Mouse (Mus musculus) neural tube, embryonic 12.5 days (tissue): ENCODE data around the gene Tspan18. TPM values are rescaled to one million over a fixed set of nuclear protein-coding genes. Genes with fewer than 3 reads are reported as not detected.

ENCODE experiments used
- ATAC-seq: fragments of 200-750 bp; cut with Nextera tagmentation; 2 replicates; pipeline ENCODE4 v1.8.0; 2017; ENCODE audit warnings: low read depth, mild to moderate bottlenecking, moderate TSS enrichment, moderate library complexity; ENCODE audit not compliant: low FRiP score
- H3K27ac ChIP-seq: fragments of 300-500 bp; sonication (generic); 2 replicates; pipeline ENCODE4 v1.5.1; 2016
- H3K27me3 ChIP-seq: fragments of 300-500 bp; sonication (generic); replicated peaks from 2 replicates; pipeline ENCODE4 v1.6.1; 2016; ENCODE audit warnings: mild to moderate bottlenecking
- H3K36me3 ChIP-seq: fragments of 300-500 bp; sonication (generic); 2 replicates; pipeline ENCODE4 v1.6.1; 2016; ENCODE audit warnings: mild to moderate bottlenecking
- H3K4me1 ChIP-seq: fragments of 300-500 bp; sonication (generic); 2 replicates; pipeline ENCODE4 v1.6.1; 2016
- H3K4me2 ChIP-seq: fragments of 300-500 bp; sonication (generic); replicated peaks from 2 replicates; pipeline ENCODE4 v1.6.1; 2016; ENCODE audit warnings: mild to moderate bottlenecking
- H3K4me3 ChIP-seq: fragments of 300-500 bp; sonication (generic); 2 replicates; pipeline ENCODE4 v1.5.1; 2016
- H3K9ac ChIP-seq: fragments of 300-500 bp; sonication (generic); 2 replicates; pipeline ENCODE4 v1.6.1; 2016; ENCODE audit warnings: mild to moderate bottlenecking
- H3K9me3 ChIP-seq: fragments of 300-500 bp; sonication (generic); 2 replicates; pipeline ENCODE4 v1.6.1; 2016; ENCODE audit warnings: mild to moderate bottlenecking
- WGBS: fragments of 180-500 bp; shearing (Covaris S2); methylation state at CpG from one replicate; pipeline ENCODE4 v1.1.7; 2016; 5-methylcytosine and 5-hydroxymethylcytosine counted together
- polyA plus RNA-seq: library from polyadenylated mRNA; unstranded; fragments of >200 nt; fragmentation: Nextera tagmentation; extraction: Ambion mirVana; gene quantifications from 2 replicates; pipeline ENCODE4 v1.2.1, GENCODE M21; 2016

Tspan18 gene
- polyA plus RNA-seq, result 50.7 and 53.9 TPM in 2 replicates

DNA sequence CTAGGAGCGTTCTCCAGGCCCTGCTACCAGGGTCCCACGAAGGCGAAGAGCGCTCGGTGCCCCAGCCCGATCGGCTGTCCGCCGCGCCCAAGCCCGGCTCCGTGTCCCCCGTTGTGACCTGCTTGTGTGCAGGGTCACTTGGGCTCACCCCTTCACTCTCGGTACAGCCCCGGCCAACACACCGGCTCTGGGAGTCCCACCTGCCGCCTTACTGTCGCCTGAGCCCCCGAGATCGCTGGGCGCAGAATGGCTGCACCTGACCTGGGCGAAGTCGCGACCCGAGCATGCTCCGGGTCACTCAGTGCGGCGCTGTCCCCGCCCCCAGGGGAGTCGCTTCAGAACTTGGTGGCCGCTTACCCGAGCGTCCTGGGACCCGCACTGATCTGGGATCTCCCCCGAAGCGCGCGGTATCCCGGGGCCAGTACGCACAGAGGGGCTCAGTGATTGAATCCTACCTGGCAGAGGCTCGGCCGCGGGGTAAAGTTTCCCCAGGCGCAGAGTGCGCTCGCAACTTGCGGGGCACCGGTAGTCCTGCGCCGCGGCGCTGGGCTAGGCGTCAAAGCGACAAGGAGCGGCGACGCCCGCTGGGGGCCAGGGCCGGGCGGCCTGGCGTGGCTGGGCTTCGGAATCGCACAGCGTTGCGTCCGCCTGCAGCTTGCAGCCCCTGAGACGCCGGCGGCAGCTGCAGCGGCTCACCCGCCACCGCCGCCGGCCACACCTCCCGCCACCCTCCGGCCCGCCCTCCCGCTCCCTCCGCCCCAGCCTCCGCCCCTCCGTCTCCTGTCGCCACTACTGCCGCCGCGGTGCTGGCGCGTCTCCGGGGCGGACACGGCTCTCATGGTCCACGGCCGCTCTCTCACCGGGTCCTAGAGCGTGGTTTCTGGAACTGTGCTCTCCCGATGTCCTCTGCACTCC lies at the start of gene Tspan18:
TSS of gene Tspan18 (minus strand) at position 689 of the 915 bp plus-strand sequence.
- Histone ChIP-seq H3K27me3 (no peaks in the 10 kb centered on the region), H3K9me3 (no peaks in the 10 kb centered on the region), H3K36me3 (peaks cover 3% of the 10 kb centered on the region; the same call in 1 of the 2 replicates), H3K4me1 (peaks cover 58% of the 10 kb centered on the region), H3K4me2 (peak within 1 kb of the TSS; percentile 82), H3K9ac (peak within 1 kb of the TSS; percentile 91), H3K4me3 (peak within 1 kb of the TSS; percentile 70), H3K27ac (peak within 1 kb of the TSS; percentile 70; the same call in 1 of the 2 replicates)
- under 1% methylated on average over 94 of the region's 95 CpGs for WGBS
- peak; percentile 82 for ATAC-seq

GRCm38 (mm10) chr2:93383831-93384230 lies 49.5 kb upstream of the Tspan18 start:
- no peak overlapping the region for H3K9ac ChIP-seq
- H3K27ac ChIP-seq, result no peak overlapping the region
- no peaks in the 10 kb centered on the region for H3K27me3 ChIP-seq
- no peak overlapping the region for H3K4me2 ChIP-seq
- no peaks in the 10 kb centered on the region for H3K9me3 ChIP-seq
- 73% methylated on average over 5 of the region's 5 CpGs for WGBS
- H3K36me3 ChIP-seq, result no peaks in the 10 kb centered on the region
- no peak overlapping the region for H3K4me3 ChIP-seq
- 0 out of 2 replicates have a peak, but pooled peaks cover 2% of the 10 kb centered on the region for H3K4me1 ChIP-seq
- ATAC-seq, result no peak

DNA sequence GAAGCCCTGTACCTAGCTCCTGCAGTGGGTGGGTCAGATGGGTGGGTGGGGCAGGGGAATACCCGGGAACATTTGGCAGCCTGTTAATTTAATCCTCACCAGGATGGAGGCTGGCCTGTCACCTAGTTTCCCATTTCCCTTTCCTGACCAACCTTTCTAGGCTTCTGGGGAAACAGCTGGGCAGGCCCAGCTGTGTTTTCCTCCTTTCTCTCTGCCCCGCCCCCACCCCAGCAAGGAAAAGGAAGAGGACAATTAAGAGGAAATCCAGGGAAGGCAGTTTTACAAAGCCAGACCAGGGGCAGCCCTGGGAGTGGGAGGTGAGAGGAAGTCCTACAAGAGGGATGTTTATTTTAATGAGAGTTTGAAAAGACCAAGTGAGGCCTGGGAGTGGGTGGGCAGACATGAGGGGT lies 46.4 kb upstream of the Tspan18 start:
- Histone ChIP-seq H3K27me3 (no peaks in the 10 kb centered on the region), H3K36me3 (no peaks in the 10 kb centered on the region), H3K4me1 (peaks cover 14% of the 10 kb centered on the region), H3K9ac (no peak overlapping the region), H3K9me3 (no peaks in the 10 kb centered on the region; the same call in 1 of the 2 replicates), H3K27ac (no peak overlapping the region), H3K4me3 (no peak overlapping the region), H3K4me2 (no peak overlapping the region)
- 32% methylated on average over 2 of the region's 2 CpGs for WGBS
- no peak for ATAC-seq

GRCm38 (mm10) chr2:93377797-93378196 lies 43.5 kb upstream of the Tspan18 start:
- Histone ChIP-seq H3K27me3 (no peaks in the 10 kb centered on the region), H3K27ac (no peak overlapping the region), H3K9ac (no peak overlapping the region), H3K4me2 (no peak overlapping the region), H3K4me3 (no peak overlapping the region), H3K9me3 (no peaks in the 10 kb centered on the region; the same call in 1 of the 2 replicates), H3K4me1 (peaks cover 14% of the 10 kb centered on the region), H3K36me3 (no peaks in the 10 kb centered on the region)
- WGBS, result 55% methylated on average over 15 of the region's 15 CpGs
- no peak for ATAC-seq

DNA sequence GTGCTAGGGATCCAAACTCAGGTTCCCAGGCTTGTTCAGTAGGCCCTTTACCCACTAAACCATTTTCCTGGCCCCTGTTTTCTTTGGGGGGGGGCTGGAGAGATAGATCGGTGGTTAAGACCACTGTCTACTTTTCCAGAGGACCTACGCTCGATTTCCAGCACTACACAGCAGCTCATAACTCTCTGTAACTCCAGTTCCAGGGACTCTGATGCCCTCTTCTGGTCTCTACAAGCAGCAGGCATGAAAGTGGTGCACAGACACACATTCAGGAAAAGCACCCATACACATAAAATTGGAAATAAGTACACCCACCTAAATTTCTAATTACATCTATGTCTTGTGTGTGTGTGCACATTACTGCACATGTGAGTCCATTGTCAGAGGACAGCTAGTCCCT lies 42.9 kb upstream of the Tspan18 start:
- H3K9ac ChIP-seq, result no peak overlapping the region
- peaks cover 18% of the 10 kb centered on the region for H3K4me1 ChIP-seq
- ATAC-seq, result no peak
- H3K27me3 ChIP-seq, result no peaks in the 10 kb centered on the region
- H3K4me3 ChIP-seq, result no peak overlapping the region
- WGBS, result 98% methylated on average over 3 of the region's 3 CpGs
- no peak overlapping the region for H3K4me2 ChIP-seq
- no peaks in the 10 kb centered on the region for H3K36me3 ChIP-seq
- H3K9me3 ChIP-seq, result no peaks in the 10 kb centered on the region; the same call in 1 of the 2 replicates
- no peak overlapping the region for H3K27ac ChIP-seq

GRCm38 (mm10) chr2:93372872-93373271 lies 38.6 kb upstream of the Tspan18 start:
- Histone ChIP-seq H3K27ac (no peak overlapping the region), H3K36me3 (no peaks in the 10 kb centered on the region), H3K4me1 (peaks cover 14% of the 10 kb centered on the region), H3K27me3 (no peaks in the 10 kb centered on the region), H3K4me2 (no peak overlapping the region), H3K4me3 (no peak overlapping the region), H3K9ac (no peak overlapping the region), H3K9me3 (no peaks in the 10 kb centered on the region; the same call in 1 of the 2 replicates)
- 91% methylated on average over 10 of the region's 10 CpGs for WGBS
- no peak for ATAC-seq

- H3K9ac ChIP-seq, result no peak overlapping the region
- no peaks in the 10 kb centered on the region for H3K36me3 ChIP-seq
- H3K4me1 ChIP-seq, result peaks cover 15% of the 10 kb centered on the region
- 53% methylated on average over 2 of the region's 6 CpGs for WGBS
- ATAC-seq, result no peak
- H3K27me3 ChIP-seq, result no peaks in the 10 kb centered on the region
- H3K4me2 ChIP-seq, result no peak overlapping the region
- H3K4me3 ChIP-seq, result no peak overlapping the region
- H3K27ac ChIP-seq, result no peak overlapping the region
- H3K9me3 ChIP-seq, result no peaks in the 10 kb centered on the region; the same call in 1 of the 2 replicates
Observed at GRCm38 (mm10) chr2:93372097-93372571, 37.8 kb upstream of the Tspan18 start.

DNA sequence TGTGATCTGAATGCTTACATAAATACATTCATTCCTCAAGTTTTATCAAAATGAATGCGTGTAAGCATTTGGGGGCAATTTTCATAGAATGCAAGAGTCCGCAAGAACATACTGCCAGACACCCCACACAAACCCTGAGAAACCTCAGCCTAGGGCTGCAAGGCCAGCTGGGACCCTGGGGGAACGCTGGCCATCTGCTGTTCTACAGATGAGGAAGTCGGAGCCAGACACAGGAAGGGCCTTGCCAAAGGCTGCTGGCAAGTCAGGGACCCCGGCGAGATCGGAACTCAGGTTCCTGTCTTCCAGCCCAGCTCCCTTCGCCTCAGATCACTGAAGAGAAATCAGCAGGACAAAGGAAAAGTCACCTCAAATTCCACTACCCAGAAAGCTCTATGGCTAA lies 34.6 kb upstream of the Tspan18 start:
- WGBS, result 73% methylated on average over 8 of the region's 8 CpGs
- ATAC-seq, result no peak

DNA sequence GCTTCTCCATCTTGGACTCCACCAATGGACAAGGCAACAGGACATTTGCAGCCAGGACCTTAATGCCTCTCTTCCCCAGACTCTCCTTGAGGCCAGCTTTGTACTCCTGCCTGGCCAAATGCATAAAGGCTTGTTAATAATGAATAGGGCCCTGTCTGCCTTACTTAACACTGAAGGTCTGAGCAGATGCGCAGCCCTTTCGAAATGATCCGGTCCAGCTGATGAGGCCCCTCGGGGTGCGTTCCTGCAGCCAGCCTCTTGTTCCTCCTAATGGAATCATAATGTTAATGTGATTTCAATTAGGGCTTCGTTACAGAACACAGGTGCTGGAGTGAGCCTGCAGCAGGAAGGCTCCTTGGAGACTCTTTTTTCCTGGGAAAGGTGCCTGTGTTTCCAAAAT lies 33.7 kb upstream of the Tspan18 start:
- H3K4me3 ChIP-seq, result no peak overlapping the region
- peak overlapping the region; percentile 20; the same call in 1 of the 2 replicates for H3K27ac ChIP-seq
- no peaks in the 10 kb centered on the region for H3K36me3 ChIP-seq
- no peak overlapping the region for H3K9ac ChIP-seq
- H3K27me3 ChIP-seq, result no peaks in the 10 kb centered on the region
- no peaks in the 10 kb centered on the region for H3K9me3 ChIP-seq
- peak; percentile 49; the same call in 1 of the 2 replicates for ATAC-seq
- no peak overlapping the region for H3K4me2 ChIP-seq
- H3K4me1 ChIP-seq, result peaks cover 15% of the 10 kb centered on the region
- 29% methylated on average over 6 of the region's 6 CpGs for WGBS

More for the DNA sequence above, 34.6 kb upstream of the Tspan18 start:
- Histone ChIP-seq H3K36me3 (no peaks in the 10 kb centered on the region), H3K9ac (no peak overlapping the region), H3K4me1 (peaks cover 15% of the 10 kb centered on the region), H3K27me3 (no peaks in the 10 kb centered on the region), H3K27ac (0 out of 2 replicates have a peak overlapping the region, but pooled peaks have one; percentile 28), H3K4me3 (no peak overlapping the region), H3K9me3 (no peaks in the 10 kb centered on the region), H3K4me2 (no peak overlapping the region)

DNA sequence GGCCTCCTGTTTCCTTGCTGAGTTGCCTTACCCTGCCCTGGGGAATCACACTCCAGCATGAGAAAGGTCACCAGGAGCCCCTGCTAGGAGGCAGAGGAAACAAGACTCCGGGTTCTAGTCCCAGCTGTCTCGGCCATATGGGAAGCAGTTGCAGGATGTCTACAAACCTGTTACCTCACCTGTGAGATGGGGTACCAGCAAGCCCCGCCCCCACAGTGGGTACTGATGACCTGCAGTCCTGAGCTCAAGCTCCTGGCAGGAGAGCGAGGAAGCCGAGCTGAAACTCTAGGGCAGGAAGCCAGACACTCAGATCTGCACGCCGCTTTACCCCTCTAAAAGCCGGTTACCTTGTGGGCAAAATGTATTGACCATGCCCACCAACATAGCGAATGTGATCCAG lies 31.1 kb upstream of the Tspan18 start:
- WGBS, result 71% methylated on average over 9 of the region's 9 CpGs
- Histone ChIP-seq H3K9me3 (no peaks in the 10 kb centered on the region), H3K36me3 (no peaks in the 10 kb centered on the region), H3K27ac (no peak overlapping the region), H3K27me3 (no peaks in the 10 kb centered on the region), H3K4me2 (no peak overlapping the region), H3K4me3 (no peak overlapping the region), H3K4me1 (peaks cover 8% of the 10 kb centered on the region), H3K9ac (no peak overlapping the region)
- ATAC-seq, result no peak

DNA sequence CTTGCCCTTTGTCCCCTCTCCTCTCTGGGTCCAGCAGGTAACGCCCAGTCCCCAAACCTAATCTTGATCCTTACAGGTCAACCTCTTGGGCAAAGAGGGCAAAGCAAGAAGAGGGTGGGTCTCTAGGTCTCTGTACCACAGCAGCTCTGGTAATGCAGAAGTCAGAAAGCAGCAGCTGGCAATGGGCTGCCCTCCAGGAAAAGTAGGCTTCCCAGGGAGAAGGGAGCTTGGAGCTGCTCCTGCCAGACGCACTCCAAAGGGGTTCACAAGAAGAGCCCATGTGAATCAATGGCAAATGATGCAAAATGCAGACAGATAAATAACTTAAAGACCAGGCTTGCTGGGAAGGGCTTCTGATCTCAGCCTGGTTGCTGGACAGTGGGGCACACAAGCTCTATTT lies 30.6 kb upstream of the Tspan18 start:
- H3K4me3 ChIP-seq, result no peak overlapping the region
- no peaks in the 10 kb centered on the region; the same call in 1 of the 2 replicates for H3K27me3 ChIP-seq
- H3K9ac ChIP-seq, result no peak overlapping the region
- peaks cover 8% of the 10 kb centered on the region for H3K4me1 ChIP-seq
- H3K4me2 ChIP-seq, result no peak overlapping the region
- no peaks in the 10 kb centered on the region for H3K9me3 ChIP-seq
- 64% methylated on average over 2 of the region's 2 CpGs for WGBS
- H3K27ac ChIP-seq, result no peak overlapping the region
- H3K36me3 ChIP-seq, result no peaks in the 10 kb centered on the region
- no peak for ATAC-seq

GRCm38 (mm10) chr2:93361454-93361853 lies 27.1 kb upstream of the Tspan18 start:
- no peak overlapping the region for H3K4me3 ChIP-seq
- H3K27ac ChIP-seq, result no peak overlapping the region
- H3K9ac ChIP-seq, result no peak overlapping the region
- no peaks in the 10 kb centered on the region for H3K4me1 ChIP-seq
- H3K4me2 ChIP-seq, result no peak overlapping the region
- H3K9me3 ChIP-seq, result no peaks in the 10 kb centered on the region
- H3K36me3 ChIP-seq, result no peaks in the 10 kb centered on the region
- no peak for ATAC-seq
- H3K27me3 ChIP-seq, result no peaks in the 10 kb centered on the region; the same call in 1 of the 2 replicates
- 22% methylated on average over 5 of the region's 5 CpGs for WGBS
